Comparison of ENCODE assay signal across 26 mouse cellular contexts in the genomic region with DNA sequence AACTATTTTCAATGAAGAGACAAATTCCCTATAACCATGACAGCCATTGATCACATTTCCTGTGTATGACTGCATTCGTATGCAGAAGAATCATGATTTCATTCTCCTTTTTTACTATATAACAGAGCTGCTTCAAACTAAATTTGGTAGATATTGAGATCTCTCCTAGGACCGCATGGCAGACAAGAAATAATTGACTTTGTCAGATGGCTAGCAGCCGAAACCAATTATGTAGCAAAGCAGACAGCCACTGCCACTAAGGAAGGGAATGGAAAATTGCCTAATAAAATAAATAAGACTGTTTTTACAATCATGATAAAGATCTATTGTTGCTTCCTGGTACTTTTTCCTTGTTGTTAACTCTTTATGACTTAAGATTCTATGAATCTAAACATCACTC.
"Had no signal": no experiment of that assay in that cellular context is flagged by ENCODE, and none has a peak within 500 bp of the region (broad histone marks: within the 10 kb centered on the region; RNA-seq: fewer than 3 reads in every experiment).

No protein-coding gene starts in this region.

- ATAC-seq: hindbrain, embryonic 16.5 days; intestine, embryonic 16.5 days had no signal

- H3K4me3 ChIP-seq: heart, adult 2 months; heart, embryonic 13.5 days; heart, embryonic 15.5 days; hindbrain, embryonic 13.5 days; kidney, embryonic 15.5 days; limb, embryonic 10.5 days; limb, embryonic 12.5 days; liver, embryonic 13.5 days had no signal

- H3K27ac ChIP-seq: heart, adult 2 months; heart, embryonic 13.5 days; heart, embryonic 15.5 days; hindbrain, embryonic 13.5 days; kidney, embryonic 15.5 days; kidney, postnatal 0 days; limb, embryonic 10.5 days; limb, embryonic 12.5 days; liver, embryonic 13.5 days had no signal

- H3K36me3 ChIP-seq: heart, embryonic 13.5 days; heart, embryonic 15.5 days; hindbrain, embryonic 13.5 days; kidney, embryonic 15.5 days; limb, embryonic 10.5 days; limb, embryonic 12.5 days; liver, embryonic 13.5 days had no signal

- H3K9ac ChIP-seq: heart, embryonic 13.5 days; heart, embryonic 15.5 days; hindbrain, embryonic 13.5 days; kidney, embryonic 15.5 days; limb, embryonic 12.5 days; liver, embryonic 13.5 days had no signal

- H3K27me3 ChIP-seq: heart, embryonic 13.5 days; heart, embryonic 15.5 days; hindbrain, embryonic 13.5 days; kidney, embryonic 15.5 days; limb, embryonic 12.5 days; liver, embryonic 13.5 days had no signal

- H3K4me1 ChIP-seq: heart, embryonic 13.5 days; heart, embryonic 15.5 days; hindbrain, embryonic 13.5 days; kidney, embryonic 15.5 days; limb, embryonic 10.5 days; limb, embryonic 12.5 days; liver, embryonic 13.5 days had no signal

- H3K4me2 ChIP-seq: heart, embryonic 11.5 days; heart, embryonic 13.5 days; heart, embryonic 15.5 days; hindbrain, embryonic 13.5 days; kidney, embryonic 15.5 days; limb, embryonic 12.5 days; liver, embryonic 11.5 days; liver, embryonic 13.5 days had no signal

- H3K9me3 ChIP-seq: heart, embryonic 13.5 days; heart, embryonic 15.5 days; hindbrain, embryonic 13.5 days; kidney, embryonic 15.5 days; limb, embryonic 10.5 days; limb, embryonic 12.5 days; liver, embryonic 13.5 days had no signal

- DNase-seq: gastrocnemius, postnatal 14 days; gastrocnemius, postnatal 36 days; heart, adult 11 months; heart, adult 2 months; heart, postnatal 14 days; heart, postnatal 36 days; kidney, adult 11 months; kidney, adult 2 months; kidney, adult 9 months; kidney, postnatal 14 days; kidney, postnatal 36 days; layer of hippocampus, adult 9-11 months; layer of hippocampus, postnatal 36 days; liver; liver, embryonic 13.5 days had no signal
